Mouse (Mus musculus): Measurements from ENCODE around the gene Timp2.
"Not testable (repeated sequence)": the region's sequence is repeated elsewhere in the genome, so short reads cannot be mapped to it uniquely, and the experiment has no call there.

Timp2 gene

GRCm38 (mm10) chr11:118332376-118332775 is 23.2 kb downstream of the Timp2 start:
- DNase-seq (ENCODE audit: low spot score): no peak

GRCm38 (mm10) chr11:118330777-118331176 is 24.8 kb downstream of the Timp2 start:
- no peak for DNase-seq (ENCODE audit: low spot score)

GRCm38 (mm10) chr11:118330361-118330760 is 25.2 kb downstream of the Timp2 start:
- no peak for DNase-seq (ENCODE audit: low spot score)

DNA sequence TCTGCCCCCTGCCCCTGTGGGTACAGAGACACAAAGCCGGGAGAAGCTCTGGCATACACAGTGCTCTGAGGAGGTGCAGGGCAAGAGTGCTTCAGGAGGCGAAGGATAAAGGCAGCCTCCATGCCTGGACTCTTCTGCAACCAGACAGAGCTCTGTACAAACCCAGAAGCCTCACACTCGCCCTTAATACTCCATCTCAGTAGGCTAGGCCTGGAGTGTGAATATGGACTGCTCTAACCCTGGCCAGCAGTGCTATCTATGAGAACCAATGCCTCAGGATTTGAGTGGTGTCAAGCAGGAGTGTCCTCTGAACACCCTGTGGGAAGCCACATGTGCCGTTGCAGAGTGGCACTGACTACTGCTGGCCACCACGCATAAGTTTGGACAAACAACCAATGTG is 26.6 kb downstream of the Timp2 start:
- DNase-seq (ENCODE audit: low spot score): no peak

GRCm38 (mm10) chr11:118328511-118328910 is 27.0 kb downstream of the Timp2 start:
- no peak for DNase-seq (ENCODE audit: low spot score)

DNA sequence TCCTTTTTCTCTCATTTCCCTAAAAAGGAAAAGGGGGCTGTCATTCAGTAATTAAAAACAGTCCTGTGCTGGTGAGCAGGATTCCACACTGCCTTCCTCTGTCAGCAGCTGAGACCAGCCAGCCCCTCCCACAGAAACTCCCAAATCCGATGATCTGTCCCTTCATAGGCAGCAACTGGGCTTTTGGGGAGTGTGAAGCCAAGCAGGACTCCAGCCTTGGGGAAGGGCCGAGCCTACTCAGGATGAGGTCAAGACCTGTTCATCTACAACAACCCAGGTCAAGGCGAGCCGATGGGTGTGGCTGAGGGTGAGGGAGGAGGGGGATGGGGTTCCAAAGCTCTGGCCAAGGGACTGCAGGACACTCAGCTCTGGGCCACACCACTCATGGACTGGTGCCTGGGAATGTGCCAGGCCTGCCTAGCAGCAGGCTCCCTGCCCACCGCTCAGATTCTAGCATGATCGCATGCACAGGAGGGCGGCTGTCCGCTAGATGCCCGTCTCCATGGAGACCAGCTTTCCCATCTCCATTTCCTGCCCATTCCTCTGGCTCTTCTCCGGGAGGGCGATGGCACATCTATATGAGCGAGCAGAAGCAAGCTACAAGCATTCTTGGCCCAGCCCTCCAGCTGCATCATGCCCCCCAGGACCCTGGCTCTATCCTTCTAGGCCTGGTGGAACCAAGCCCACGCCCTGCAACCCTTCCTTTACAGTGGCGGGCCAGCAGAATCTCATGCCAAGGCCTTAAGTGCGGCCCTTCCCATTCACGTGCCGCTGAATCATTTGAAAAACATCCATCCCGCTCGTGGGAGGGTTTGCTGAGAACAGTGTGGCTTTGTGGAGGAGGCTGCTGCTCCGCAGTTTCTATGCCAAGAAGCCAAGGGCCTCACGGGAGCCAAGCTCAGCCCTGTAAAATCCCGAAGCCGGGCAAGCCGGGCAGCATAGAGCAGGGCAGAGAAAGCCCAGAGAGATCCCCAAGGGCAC is 28.3 kb downstream of the Timp2 start:
- DNase-seq (ENCODE audit: low spot score): peak; percentile 11

GRCm38 (mm10) chr11:118326491-118326890 is 29.0 kb downstream of the Timp2 start:
- no peak for DNase-seq (ENCODE audit: low spot score)

DNA sequence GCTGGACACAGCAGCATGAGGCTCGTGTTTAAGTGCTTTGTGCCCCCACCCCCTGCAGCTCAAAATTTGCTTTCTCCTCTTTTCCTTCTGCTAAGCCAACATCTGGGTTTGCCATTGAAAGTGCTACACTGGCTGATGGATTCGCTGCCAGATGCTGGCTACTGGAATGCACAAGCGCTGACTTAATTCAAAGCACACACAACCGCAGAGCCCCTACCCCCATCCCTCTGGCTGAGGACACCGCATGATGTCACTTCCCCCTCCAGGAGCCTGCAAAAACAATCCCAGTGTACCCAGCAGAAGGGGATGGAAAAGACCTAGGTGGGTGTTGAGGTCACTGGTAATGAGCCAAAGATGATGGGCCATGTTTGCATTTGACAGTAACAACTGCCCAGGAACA is 31.0 kb downstream of the Timp2 start:
- DNase-seq (ENCODE audit: low spot score): peak; percentile 12

- no peak for DNase-seq (ENCODE audit: low spot score)
These were observed 31.6 kb downstream of the Timp2 start for GRCm38 (mm10) chr11:118323974-118324373.

GRCm38 (mm10) chr11:118322647-118323046 is 32.9 kb downstream of the Timp2 start:
- no peak for DNase-seq (ENCODE audit: low spot score)

GRCm38 (mm10) chr11:118321971-118322370 is 33.6 kb downstream of the Timp2 start:
- no peak for DNase-seq (ENCODE audit: low spot score)

DNA sequence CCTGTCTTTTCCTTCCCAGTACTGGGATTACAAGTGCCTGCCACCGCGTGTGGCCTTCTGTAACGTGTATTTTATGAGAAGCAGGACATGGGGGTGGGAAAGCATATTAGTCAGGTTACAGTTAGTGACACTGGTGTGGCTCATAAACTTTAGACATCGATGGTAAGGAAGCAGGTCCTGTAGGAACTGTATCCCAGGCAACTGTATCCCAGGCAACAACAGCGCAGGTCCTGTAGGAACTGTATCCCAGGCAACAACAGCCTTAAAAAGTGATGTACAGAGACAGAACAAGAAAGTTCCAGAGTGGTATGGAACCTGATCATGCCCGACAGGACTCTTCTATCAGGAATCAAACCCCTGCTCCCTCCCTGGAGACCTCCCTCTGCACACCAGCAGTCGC is 34.0 kb downstream of the Timp2 start:
- no peak for DNase-seq (ENCODE audit: low spot score)

DNA sequence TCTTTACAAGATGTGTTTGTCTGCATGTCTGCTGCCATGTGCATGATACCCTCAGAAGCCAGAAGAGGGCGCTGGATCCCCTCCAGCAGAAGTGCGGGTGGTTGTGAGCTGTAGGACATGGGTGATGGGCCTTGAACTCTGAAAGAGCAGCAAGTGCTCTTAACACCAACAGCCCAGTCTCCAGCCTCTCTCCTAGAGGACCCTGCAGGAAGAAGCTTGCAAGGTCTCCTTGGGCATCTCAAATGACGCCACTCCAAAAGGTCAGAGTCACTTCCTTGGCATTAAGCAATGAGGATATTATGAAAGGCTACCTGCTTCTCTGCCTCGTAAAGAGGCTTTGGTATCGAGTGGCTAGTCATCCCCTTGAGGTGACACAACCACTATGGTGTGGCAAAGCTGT is 36.9 kb downstream of the Timp2 start:
- no peak for DNase-seq (ENCODE audit: low spot score)

GRCm38 (mm10) chr11:118317129-118317528 is 38.4 kb downstream of the Timp2 start:
- peak; percentile 19 for DNase-seq (ENCODE audit: low spot score)

DNA sequence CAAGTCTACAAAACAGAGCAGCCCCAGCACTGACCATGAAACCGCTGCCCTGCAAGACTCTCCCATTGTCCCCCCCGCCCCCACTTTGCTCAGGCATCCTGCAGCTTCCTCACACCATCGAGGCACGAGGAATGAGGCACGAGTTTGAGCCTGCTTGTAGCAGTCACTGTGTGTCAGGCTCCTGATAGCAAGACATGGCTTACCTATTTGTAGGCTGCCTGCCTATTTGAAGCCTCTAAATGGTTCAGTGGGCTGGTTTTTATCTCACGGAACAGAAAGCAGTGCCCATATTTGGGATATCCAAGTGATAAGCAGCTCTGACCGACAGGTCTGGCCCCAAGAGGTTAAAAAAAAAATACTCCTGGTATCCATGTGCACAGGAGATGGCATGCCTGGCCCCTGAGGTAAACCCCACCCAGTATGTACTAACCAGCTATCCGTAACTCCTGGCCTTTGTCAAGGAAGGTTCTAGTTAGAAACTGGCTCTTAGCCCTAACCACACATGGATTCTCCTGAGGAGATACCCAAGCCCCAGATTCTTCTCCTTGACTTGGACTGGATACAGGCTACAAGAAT is 39.2 kb downstream of the Timp2 start:
- no peak for DNase-seq (ENCODE audit: low spot score)

- no peak for DNase-seq (ENCODE audit: low spot score)
These were observed 43.3 kb downstream of the Timp2 start for GRCm38 (mm10) chr11:118312132-118312723.

DNA sequence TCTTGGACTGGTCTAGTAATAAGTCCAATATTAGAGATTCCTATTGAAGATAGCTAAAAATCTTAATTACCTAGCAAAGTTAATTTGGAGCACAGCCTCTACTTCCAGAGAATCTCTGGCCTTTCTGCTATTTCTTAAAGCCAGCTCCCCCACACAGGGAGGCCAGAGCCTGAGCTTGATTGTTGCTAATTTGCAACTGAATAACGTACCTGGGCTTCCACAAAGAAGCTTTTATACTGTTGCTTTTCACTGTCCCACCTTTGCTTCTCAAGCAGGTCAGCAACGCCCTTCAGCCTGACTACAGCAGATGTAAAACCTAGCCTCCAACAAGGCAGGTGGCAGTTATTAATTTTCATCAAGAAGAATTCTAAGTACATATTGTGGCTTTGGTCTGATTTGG is 47.6 kb downstream of the Timp2 start:
- DNase-seq (ENCODE audit: low spot score): not testable (repeated sequence)

DNA sequence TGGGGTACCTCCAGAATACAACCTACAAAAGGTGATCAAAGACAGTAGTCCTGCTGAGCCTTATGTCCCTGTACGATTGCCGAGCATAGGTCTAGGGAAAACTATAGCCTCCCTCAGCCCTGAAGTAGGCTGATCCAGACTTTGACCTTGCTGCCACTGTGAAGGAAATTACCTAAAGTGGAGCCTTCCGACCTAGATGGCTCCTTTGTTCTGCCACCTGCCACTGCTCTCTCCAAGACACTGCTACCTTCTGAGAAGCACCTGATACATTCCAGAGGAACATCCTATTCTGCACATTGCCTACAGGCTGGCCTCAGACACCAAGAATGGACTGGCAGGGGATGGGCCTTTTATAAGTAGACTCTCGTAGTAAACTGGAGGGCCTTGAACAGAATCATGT is 51.6 kb downstream of the Timp2 start:
- not testable (repeated sequence) for DNase-seq (ENCODE audit: low spot score)

DNA sequence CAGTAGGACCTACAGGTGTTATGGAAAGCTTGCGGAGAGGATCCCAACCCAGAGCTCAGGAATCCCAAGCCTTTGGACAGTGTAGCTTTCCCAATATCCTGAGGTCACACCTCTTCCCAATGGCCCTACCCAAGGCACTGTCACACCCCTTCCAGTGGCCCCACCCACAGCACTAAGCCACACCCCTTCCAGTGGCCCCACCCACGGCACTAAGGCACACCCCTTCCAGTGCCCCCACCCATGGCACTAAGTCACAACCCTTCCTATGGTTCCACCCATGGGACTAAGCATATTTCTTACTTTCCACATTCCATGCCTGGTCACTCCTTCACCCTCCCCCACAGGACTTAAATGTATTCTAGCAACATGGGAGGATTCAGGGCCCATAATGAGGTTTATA is 56.7 kb downstream of the Timp2 start:
- DNase-seq (ENCODE audit: low spot score): no peak

DNA sequence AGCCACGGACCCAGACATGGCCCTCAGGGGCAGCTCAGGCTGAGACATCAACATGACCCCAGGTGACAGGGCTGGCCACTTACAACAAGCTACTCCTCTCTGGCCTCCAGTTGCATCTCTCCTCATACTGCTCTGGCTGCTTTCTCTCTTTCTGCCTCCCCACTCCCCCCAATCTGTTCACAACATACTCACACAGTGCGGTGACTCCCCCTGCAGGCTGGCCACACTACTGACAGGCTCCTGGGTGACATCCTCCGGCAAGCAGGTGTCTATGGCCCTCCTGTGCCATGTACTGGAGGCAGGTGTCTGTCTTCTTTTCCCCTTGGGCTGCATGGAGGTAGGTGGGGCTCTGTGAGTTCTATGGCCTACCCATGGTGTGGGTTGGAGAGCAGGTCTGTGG is 57.6 kb downstream of the Timp2 start:
- DNase-seq (ENCODE audit: low spot score): no peak

DNA sequence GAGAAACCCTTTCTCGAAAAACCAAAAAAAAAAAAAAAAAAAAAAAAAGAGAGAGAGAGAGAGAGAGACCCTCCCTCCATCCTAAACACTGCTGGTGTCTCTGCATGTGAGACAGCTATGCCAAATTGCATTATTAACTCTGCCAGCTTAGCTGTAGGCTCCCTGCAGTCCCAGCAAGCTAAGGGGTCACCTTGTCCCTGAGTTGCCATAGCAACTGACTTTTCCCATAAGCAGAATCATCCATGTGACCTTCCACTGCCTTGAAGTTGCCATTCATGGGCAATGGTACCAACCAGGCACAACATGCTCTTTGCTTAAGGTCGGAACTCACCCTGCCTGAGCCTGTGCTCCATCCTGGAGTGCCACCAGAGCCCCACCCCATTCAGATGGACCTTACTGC is 60.5 kb downstream of the Timp2 start:
- no peak for DNase-seq (ENCODE audit: low spot score)

- DNase-seq (ENCODE audit: low spot score): no peak
These were observed 62.9 kb downstream of the Timp2 start for GRCm38 (mm10) chr11:118292671-118293070.
